Mouse (Mus musculus): ENCODE measurements at regions not wholly inside any gene's neighbourhood (a gene's known extent, or its start where the extent isn't known, plus 50 kb on each side); places are given as distances from the start of the nearest gene placed in this dataset.

GRCm38 (mm10) chr1:83727938-83728337 is 319.9 kb upstream of the Sphkap start:
- no peak for DNase-seq

- DNase-seq, result peak; percentile 9
Measured at GRCm38 (mm10) chr1:83727215-83727614, 319.2 kb upstream of the Sphkap start.

GRCm38 (mm10) chr1:83723096-83723495 is 315.1 kb upstream of the Sphkap start:
- DNase-seq, result no peak

GRCm38 (mm10) chr1:83720166-83720565 is 312.2 kb upstream of the Sphkap start:
- no peak for DNase-seq

- peak; percentile 45 for DNase-seq
Measured at GRCm38 (mm10) chr1:83717056-83717455, 309.1 kb upstream of the Sphkap start.

GRCm38 (mm10) chr1:83701696-83702404 is 293.9 kb upstream of the Sphkap start:
- DNase-seq, result no peak

- DNase-seq, result no peak
Measured at GRCm38 (mm10) chr1:83697422-83697821, 289.4 kb upstream of the Sphkap start.

GRCm38 (mm10) chr1:83685221-83685620 is 277.2 kb upstream of the Sphkap start:
- no peak for DNase-seq

GRCm38 (mm10) chr1:83665326-83665725 is 257.3 kb upstream of the Sphkap start:
- no peak for DNase-seq

GRCm38 (mm10) chr1:83661808-83662802 is 254.1 kb upstream of the Sphkap start:
- no peak for DNase-seq

- no peak for DNase-seq
Measured at GRCm38 (mm10) chr1:83653661-83654060, 245.7 kb upstream of the Sphkap start.

- DNase-seq, result no peak
Measured at GRCm38 (mm10) chr1:83645606-83646005, 237.6 kb upstream of the Sphkap start.

GRCm38 (mm10) chr1:83642656-83643055 is 234.7 kb upstream of the Sphkap start:
- DNase-seq, result no peak

GRCm38 (mm10) chr1:83636051-83636450 is 228.1 kb upstream of the Sphkap start:
- DNase-seq, result no peak

- DNase-seq, result no peak
Measured at GRCm38 (mm10) chr1:83631798-83632197, 223.8 kb upstream of the Sphkap start.

- DNase-seq, result no peak
Measured at GRCm38 (mm10) chr1:83631394-83631793, 223.4 kb upstream of the Sphkap start.

GRCm38 (mm10) chr1:83587258-83587657 is 179.3 kb upstream of the Sphkap start:
- DNase-seq, result no peak

- DNase-seq, result no peak
Measured at GRCm38 (mm10) chr1:83583041-83583440, 175.0 kb upstream of the Sphkap start.

GRCm38 (mm10) chr1:83569991-83570390 is 162.0 kb upstream of the Sphkap start:
- no peak for DNase-seq

- no peak for DNase-seq
Measured at GRCm38 (mm10) chr1:83568746-83569145, 160.7 kb upstream of the Sphkap start.

- no peak for DNase-seq
Measured at GRCm38 (mm10) chr1:83551617-83552016, 143.6 kb upstream of the Sphkap start.

GRCm38 (mm10) chr1:83535461-83535860 is 127.5 kb upstream of the Sphkap start:
- no peak for DNase-seq

- DNase-seq, result no peak
Measured at GRCm38 (mm10) chr1:83527803-83528202, 119.8 kb upstream of the Sphkap start.

Measured in adrenal gland, postnatal 14 days (tissue).